Comparison of ENCODE assay signal across 22 mouse cellular contexts in the genomic region with DNA sequence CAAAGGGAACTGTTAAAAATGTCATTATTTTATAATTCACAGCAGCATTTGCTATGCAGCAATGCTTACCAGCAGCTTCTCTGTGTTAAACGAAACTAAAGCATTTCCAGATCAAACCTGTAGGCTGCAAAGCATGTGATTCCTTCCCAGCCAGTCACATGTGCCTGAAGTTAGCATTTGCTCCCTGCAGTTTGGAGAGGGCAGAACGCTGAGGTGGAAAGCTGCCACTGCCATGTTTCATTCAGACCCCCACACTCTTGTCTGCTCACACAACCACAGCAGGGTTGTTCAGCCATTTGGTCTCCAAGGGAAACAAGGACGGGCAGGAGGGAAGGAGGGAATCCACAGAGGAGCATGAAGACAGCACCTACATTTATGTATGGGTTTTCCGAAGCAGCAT.
DNase-seq lines count a peak whose midpoint lies in the region; ATAC-seq and TF ChIP-seq lines count a peak whose summit lies in the region.
"Had no signal": no experiment of that assay in that cellular context is flagged by ENCODE, and none has a peak within 500 bp of the region (broad histone marks: within the 10 kb centered on the region; RNA-seq: fewer than 3 reads in every experiment).

No protein-coding gene starts in this region.

- H3K4me2 ChIP-seq in forebrain, postnatal 0 days (ENCODE audit: low read depth): no peak overlapping the region
- H3K4me2 ChIP-seq in forebrain, embryonic 11.5 days (ENCODE audit: low read depth, low read length, severe bottlenecking): no peak overlapping the region
- no peak overlapping the region for H3K4me2 ChIP-seq in hindbrain, postnatal 0 days (ENCODE audit: low read depth, low read length)
- H3K4me2 ChIP-seq in hindbrain, embryonic 14.5 days (replicated peaks): no peak overlapping the region
- H3K4me2 ChIP-seq: heart, embryonic 11.5 days; kidney, embryonic 15.5 days; liver, embryonic 12.5 days had no signal

- H3K27ac ChIP-seq in forebrain, postnatal 0 days (ENCODE audit: low read depth, low read length): 0 out of 2 replicates have a peak overlapping the region, but pooled peaks have one; percentile 15
- H3K27ac ChIP-seq in forebrain, embryonic 11.5 days (ENCODE audit: low read depth, low read length): no peak overlapping the region
- 0 out of 2 replicates have a peak overlapping the region, but pooled peaks have one; percentile 1 for H3K27ac ChIP-seq in hindbrain, postnatal 0 days
- no peak overlapping the region for H3K27ac ChIP-seq in hindbrain, embryonic 14.5 days
- H3K27ac ChIP-seq: embryonic facial prominence, embryonic 10.5 days; kidney, embryonic 15.5 days had no signal

- no peak overlapping the region for H3K4me3 ChIP-seq in forebrain, postnatal 0 days (ENCODE audit: low read depth, low read length)
- no peak overlapping the region for H3K4me3 ChIP-seq in forebrain, embryonic 11.5 days (ENCODE audit: low read depth, low read length)
- H3K4me3 ChIP-seq in hindbrain, postnatal 0 days (ENCODE audit: low read length): no peak overlapping the region
- H3K4me3 ChIP-seq in hindbrain, embryonic 14.5 days (replicated peaks; ENCODE audit: low read length): no peak overlapping the region
- H3K4me3 ChIP-seq: embryonic facial prominence, embryonic 10.5 days; kidney, embryonic 15.5 days; liver, embryonic 12.5 days; megakaryocyte, embryonic 14.5 days had no signal

- peaks cover 8% of the 10 kb centered on the region; the same call in 1 of the 2 replicates for H3K4me1 ChIP-seq in forebrain, postnatal 0 days (ENCODE audit: insufficient read depth)
- 0 out of 2 replicates have a peak, but pooled peaks cover 2% of the 10 kb centered on the region for H3K4me1 ChIP-seq in forebrain, embryonic 11.5 days (replicated peaks; ENCODE audit: control insufficient read depth, insufficient read depth, low read length)
- H3K4me1 ChIP-seq in hindbrain, postnatal 0 days (ENCODE audit: insufficient read depth, low read length): peaks cover 18% of the 10 kb centered on the region; the same call in 1 of the 2 replicates
- peaks cover 39% of the 10 kb centered on the region for H3K4me1 ChIP-seq in hindbrain, embryonic 14.5 days (replicated peaks; ENCODE audit: control insufficient read depth, insufficient read depth, low read length)

- H3K36me3 ChIP-seq in forebrain, postnatal 0 days (ENCODE audit: insufficient read depth): no peaks in the 10 kb centered on the region
- H3K36me3 ChIP-seq in forebrain, embryonic 11.5 days (ENCODE audit: control insufficient read depth, insufficient read depth, low read length): no peaks in the 10 kb centered on the region
- H3K36me3 ChIP-seq in hindbrain, postnatal 0 days (ENCODE audit: insufficient read depth, low read length): no peaks in the 10 kb centered on the region
- H3K36me3 ChIP-seq in hindbrain, embryonic 14.5 days (replicated peaks; ENCODE audit: control insufficient read depth, insufficient read depth): no peaks in the 10 kb centered on the region

- H3K9me3 ChIP-seq in forebrain, postnatal 0 days (ENCODE audit: low read length): no peaks in the 10 kb centered on the region
- no peaks in the 10 kb centered on the region for H3K9me3 ChIP-seq in forebrain, embryonic 11.5 days (ENCODE audit: control insufficient read depth, low read length)
- no peaks in the 10 kb centered on the region for H3K9me3 ChIP-seq in hindbrain, postnatal 0 days (ENCODE audit: low read length)
- H3K9me3 ChIP-seq in hindbrain, embryonic 14.5 days (ENCODE audit: control insufficient read depth, low read length): no peaks in the 10 kb centered on the region
- H3K9me3 ChIP-seq: embryonic facial prominence, embryonic 10.5 days; kidney, embryonic 15.5 days; liver, embryonic 12.5 days; megakaryocyte, embryonic 14.5 days had no signal

- peak; percentile 9; the same call in 1 of the 2 replicates for TF ChIP-seq CTCF in forebrain, postnatal 0 days (IDR thresholded peaks at IDR 0.05; ENCODE audit: low read depth)
- peak; percentile 36; the same call in 1 of the 2 replicates for TF ChIP-seq CTCF in hindbrain, postnatal 0 days (IDR thresholded peaks at IDR 0.05; ENCODE audit: low read depth)

- ATAC-seq in forebrain, postnatal 0 days: peak; percentile 75
- no peak for ATAC-seq in forebrain, embryonic 11.5 days (replicated peaks; ENCODE audit: low FRiP score)
- ATAC-seq in hindbrain, postnatal 0 days: peak; percentile 62; the same call in 1 of the 2 replicates
- no peak for ATAC-seq in hindbrain, embryonic 14.5 days (ENCODE audit: low FRiP score)
- ATAC-seq: intestine, embryonic 16.5 days had no signal

- WGBS in forebrain, postnatal 0 days: 39% methylated on average over 4 of the region's 4 CpGs
- WGBS in forebrain, embryonic 11.5 days: 74% methylated on average over 4 of the region's 4 CpGs
- 24% methylated on average over 4 of the region's 4 CpGs for WGBS in hindbrain, postnatal 0 days
- WGBS in hindbrain, embryonic 14.5 days: 38% methylated on average over 4 of the region's 4 CpGs

- H3K27me3 ChIP-seq in forebrain, postnatal 0 days (ENCODE audit: insufficient read depth, low read length): no peaks in the 10 kb centered on the region
- no peaks in the 10 kb centered on the region for H3K27me3 ChIP-seq in forebrain, embryonic 11.5 days (ENCODE audit: control insufficient read depth, insufficient read depth, low read length)
- H3K27me3 ChIP-seq in hindbrain, postnatal 0 days (ENCODE audit: insufficient read depth, low read length): no peaks in the 10 kb centered on the region
- H3K27me3 ChIP-seq in hindbrain, embryonic 14.5 days (ENCODE audit: control insufficient read depth, insufficient read depth, low read length): no peaks in the 10 kb centered on the region
- H3K27me3 ChIP-seq: kidney, embryonic 15.5 days; liver, embryonic 12.5 days; megakaryocyte, embryonic 14.5 days had no signal

- H3K9ac ChIP-seq in forebrain, postnatal 0 days: no peak overlapping the region
- no peak overlapping the region for H3K9ac ChIP-seq in forebrain, embryonic 11.5 days (ENCODE audit: low read length)
- no peak overlapping the region for H3K9ac ChIP-seq in hindbrain, postnatal 0 days (replicated peaks; ENCODE audit: low read length)
- no peak overlapping the region for H3K9ac ChIP-seq in hindbrain, embryonic 14.5 days
- H3K9ac ChIP-seq: kidney, embryonic 15.5 days; liver, embryonic 12.5 days had no signal

- no peak for DNase-seq in forebrain, postnatal 0 days
- no peak for DNase-seq in forebrain, embryonic 11.5 days (ENCODE audit: low spot score)
- peak; percentile 44 for DNase-seq in hindbrain, postnatal 0 days (ENCODE audit: low spot score)
- no peak for DNase-seq in hindbrain, embryonic 14.5 days (ENCODE audit: low spot score)
- DNase-seq in layer of hippocampus, postnatal 36 days: peak; percentile 37 to 41
- no peak for DNase-seq in layer of hippocampus, adult 11-12 months (ENCODE audit: low spot score)
- peak; percentile 26 for DNase-seq in R1 (ENCODE audit: low read depth, low spot score)
- no peak for DNase-seq in spleen, postnatal 10 days (ENCODE audit: low spot score in 2 of 2)
- DNase-seq: adrenal gland, postnatal 36 days; lung, adult 2 months; lung, postnatal 36 days; midbrain, embryonic 14.5 days; right cerebral cortex, adult 18-20 months; right cerebral cortex, postnatal 4 days; thymus, adult 18-20 months; thymus, postnatal 4 days had no signal

Comparison
In these comparisons a context has a peak if more than half of its experiments do, and no peak if none do; other contexts are left out.
1. ATAC-seq: peak in forebrain, postnatal 0 days (single experiment) and hindbrain, postnatal 0 days (single experiment); none in forebrain, embryonic 11.5 days (single experiment) and hindbrain, embryonic 14.5 days (single experiment).
2. DNase-seq: peak in hindbrain, postnatal 0 days (single experiment), layer of hippocampus, postnatal 36 days (2 of 2) and R1 (single experiment); none in forebrain, postnatal 0 days (single experiment), forebrain, embryonic 11.5 days (single experiment), hindbrain, embryonic 14.5 days (single experiment), layer of hippocampus, adult 11-12 months (single experiment) and spleen, postnatal 10 days (0 of 2).
3. H3K27ac ChIP-seq: peak in forebrain, postnatal 0 days (single experiment) and hindbrain, postnatal 0 days (single experiment); none in forebrain, embryonic 11.5 days (single experiment) and hindbrain, embryonic 14.5 days (single experiment).